Mouse (Mus musculus) heart, postnatal 14 days (tissue): ENCODE results near the gene Kcnip3. TPM values are rescaled to one million over a fixed set of nuclear protein-coding genes. Genes with fewer than 3 reads are reported as not detected.

Source experiments
- DNase-seq, 2 experiments: peaks; one replicate each; pipeline ENCODE4 v3.0.0; 2021 to 2022
- intact Hi-C: fragments of 180-260 bp; cut with DNase I; formaldehyde crosslinking; loops from one replicate; pipeline ENCODE4 v1.15.1; 2025
- total RNA-seq, 2 experiments: library from RNA; stranded (reverse); gene quantifications; 2 replicates each; pipeline ENCODE4 v1.2.3; 2021

The Kcnip3 gene
- total RNA-seq, 2 experiments from 2014 or later = 1.5 to 1.8 TPM

DNA sequence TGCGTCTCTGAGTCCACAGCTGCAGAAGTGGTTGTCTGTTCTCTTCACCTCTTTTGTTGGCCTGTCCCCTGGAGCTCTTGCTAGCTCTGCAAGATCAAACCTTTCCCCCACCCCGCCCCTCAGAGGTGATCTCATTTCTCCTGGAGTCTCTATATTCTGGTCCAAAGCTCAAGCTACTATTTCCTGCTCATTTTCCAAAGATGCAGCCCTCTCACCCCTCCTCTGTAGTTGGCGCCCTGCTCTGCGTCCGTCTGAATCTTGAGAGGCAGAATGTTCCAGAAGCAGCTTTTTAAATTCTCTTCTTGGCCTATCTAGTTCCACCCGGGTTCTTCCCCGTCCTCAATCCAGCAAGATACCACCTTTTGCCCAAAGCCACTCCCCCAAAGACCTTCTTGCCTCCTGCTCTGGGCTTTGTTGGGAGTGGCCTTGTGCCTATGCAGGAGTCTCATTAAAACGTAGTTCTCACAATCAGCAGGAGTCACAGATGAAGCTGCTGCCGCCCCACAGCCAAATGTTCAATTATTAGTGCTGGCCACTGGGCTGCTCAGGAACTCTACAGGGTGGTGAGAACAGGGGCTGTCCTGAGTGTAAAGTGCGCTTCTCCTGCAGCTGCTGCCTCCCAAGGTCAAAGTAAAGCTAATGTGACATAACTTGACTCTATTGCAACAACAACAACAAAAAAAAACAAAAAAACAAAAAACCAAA is 103.5 kb downstream of the Kcnip3 start:
- no peak for DNase-seq

DNA sequence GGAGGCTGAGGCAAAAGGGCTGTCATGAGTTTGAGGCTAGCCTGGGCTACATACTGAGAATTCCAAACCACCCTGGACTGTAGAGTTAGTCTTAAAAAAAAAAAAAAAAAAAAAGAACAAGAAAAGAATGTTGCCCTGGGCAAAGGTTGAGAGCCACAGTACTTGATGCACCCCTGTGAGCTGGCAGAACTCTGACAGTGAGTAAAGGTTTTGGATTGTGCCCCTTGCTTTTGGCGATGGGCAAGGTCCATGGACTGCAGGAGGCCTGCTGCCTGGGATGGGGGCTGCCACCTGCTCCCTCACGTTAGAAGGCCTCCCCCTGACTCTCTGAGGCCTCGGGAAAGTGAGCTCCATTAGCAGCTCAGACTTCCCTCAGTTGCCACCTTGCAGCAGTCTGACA is 105.2 kb downstream of the Kcnip3 start:
- no peak for DNase-seq
- intact Hi-C loops = no loop called here

More for the DNA sequence above, 103.5 kb downstream of the Kcnip3 start:
- intact Hi-C loops = no loop called here

DNA sequence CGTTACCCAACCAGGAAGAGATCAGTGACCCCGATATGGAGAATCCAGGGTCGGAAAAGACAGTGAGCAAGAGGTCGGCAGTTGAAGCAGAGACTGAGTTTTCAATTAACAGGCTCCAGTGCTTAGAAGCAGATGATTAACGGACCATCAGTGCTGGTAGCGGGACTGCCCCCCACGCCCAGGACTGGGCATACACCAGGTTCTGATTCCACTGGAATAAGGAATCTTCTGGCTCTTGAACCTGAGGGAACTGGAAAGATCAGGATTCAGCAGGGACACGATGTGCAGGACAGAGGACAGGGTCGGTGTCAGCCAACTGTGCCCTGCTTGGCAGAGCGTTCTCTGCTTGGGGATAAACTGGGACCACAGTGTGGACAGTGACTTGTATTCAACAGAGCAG is 106.1 kb downstream of the Kcnip3 start:
- no peak for DNase-seq
- intact Hi-C loops = no loop called here

DNA sequence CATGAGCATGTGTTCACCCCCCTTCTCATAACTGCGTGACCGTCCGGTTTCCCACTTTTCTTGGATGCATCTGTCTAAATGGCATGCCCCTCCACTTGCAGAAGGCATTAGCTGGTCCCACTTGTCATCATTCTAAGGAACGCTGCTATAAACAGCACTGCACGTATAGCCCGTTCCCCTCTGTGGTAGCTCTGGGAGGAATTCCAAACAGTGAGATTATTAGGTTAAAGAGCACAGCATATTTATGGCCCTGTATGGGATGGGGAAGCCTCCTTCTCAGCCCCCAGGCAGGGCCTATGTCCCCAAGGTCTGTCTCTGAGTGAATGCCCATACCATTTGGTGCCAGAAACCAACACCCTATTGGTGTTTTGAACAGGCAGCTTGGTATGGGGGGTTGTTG is 110.8 kb downstream of the Kcnip3 start:
- intact Hi-C loops = no loop called here
- no peak for DNase-seq

Other genes with a start within 250 kb of the Kcnip3 start
- 1 to 10 TPM; 1.0 to 4.0 TPM for gene Dusp2, start 185.9 kb downstream of the Kcnip3 start, total RNA-seq
- not detected for gene Astl, start 183.5 kb downstream of the Kcnip3 start, total RNA-seq
- gene Adra2b, start 158.9 kb downstream of the Kcnip3 start, total RNA-seq = 1 to 10 TPM; 1.4 to 1.9 TPM
- under 1 TPM in 1 of 2 experiments, not detected in 1; 0.12 TPM for gene Gpat2, start 96.9 kb downstream of the Kcnip3 start, total RNA-seq
- gene Fahd2a, start 77.5 kb downstream of the Kcnip3 start, total RNA-seq = 10 to 100 TPM; 25.9 to 30.2 TPM
- not detected for gene Prom2, start 19.4 kb upstream of the Kcnip3 start, total RNA-seq
- 1 to 10 TPM; 1.9 to 2.0 TPM for gene Zfp661, start 65.0 kb upstream of the Kcnip3 start, total RNA-seq
- 100 to 1,000 TPM in 1 of 2 experiments, 10 to 100 TPM in 1; 99.6 to 104 TPM for gene Mrps5, start 65.1 kb upstream of the Kcnip3 start, total RNA-seq
- gene Mal, start 134.6 kb upstream of the Kcnip3 start, total RNA-seq = 1 to 10 TPM; 2.5 to 3.6 TPM
- 10 to 100 TPM in 1 of 2 experiments, 1 to 10 TPM in 1; 9.5 to 10.6 TPM for gene Mall, start 207.8 kb upstream of the Kcnip3 start, total RNA-seq